Mouse (Mus musculus) erythroid progenitor cell, adult 5-6 weeks (primary cell): ENCODE data around the gene Ngly1. TPM values are rescaled to one million over a fixed set of nuclear protein-coding genes. Genes with fewer than 3 reads are reported as not detected.
"Not testable (repeated sequence)": the region's sequence is repeated elsewhere in the genome, so short reads cannot be mapped to it uniquely, and the experiment has no call there.

ENCODE experiments used
- ATAC-seq: replicated peaks from 2 replicates; pipeline ENCODE4 v1.8.0; 2016; ENCODE audit warnings: moderate number of reproducible peaks, mild to moderate bottlenecking, moderate TSS enrichment, inconsistent platforms; ENCODE audit not compliant: poor library complexity, low FRiP score, severe bottlenecking
- total RNA-seq, 2 experiments: library from RNA; stranded (forward) in 1 of 2; stranded (reverse) in 1 of 2; fragments of 150-400 nt in 1 of 2; fragments of 186-747, 209-891 nt in 1 of 2; gene quantifications; 2 replicates each; pipeline versions ENCODE4 v1.2.3 to v1.2.4; 2015 to 2017; ENCODE audit warnings: low replicate concordance in 2 of 2

Ngly1 gene
- total RNA-seq, 2 experiments from 2014 or later, result 30.8 to 58.3 TPM

DNA sequence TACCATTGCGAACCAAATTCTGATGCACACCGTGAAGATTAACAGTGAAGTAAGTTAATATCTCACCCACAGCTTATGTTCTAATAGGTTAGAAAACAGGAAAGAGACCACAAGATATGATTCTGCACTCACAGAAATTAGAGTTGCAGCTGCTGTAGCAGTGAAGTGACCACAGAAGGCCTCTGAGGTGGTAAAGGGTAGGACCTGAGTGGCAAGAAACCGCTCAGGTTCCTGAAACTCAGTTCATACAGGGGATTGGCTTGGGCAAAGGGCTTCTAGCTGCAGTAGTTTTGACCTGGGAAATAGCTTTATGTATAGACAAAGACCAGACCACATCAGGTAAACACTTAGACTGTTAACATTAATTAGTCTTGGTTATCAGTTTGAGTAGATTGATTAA is 6.7 kb downstream of the Ngly1 start:
- no peak for ATAC-seq

DNA sequence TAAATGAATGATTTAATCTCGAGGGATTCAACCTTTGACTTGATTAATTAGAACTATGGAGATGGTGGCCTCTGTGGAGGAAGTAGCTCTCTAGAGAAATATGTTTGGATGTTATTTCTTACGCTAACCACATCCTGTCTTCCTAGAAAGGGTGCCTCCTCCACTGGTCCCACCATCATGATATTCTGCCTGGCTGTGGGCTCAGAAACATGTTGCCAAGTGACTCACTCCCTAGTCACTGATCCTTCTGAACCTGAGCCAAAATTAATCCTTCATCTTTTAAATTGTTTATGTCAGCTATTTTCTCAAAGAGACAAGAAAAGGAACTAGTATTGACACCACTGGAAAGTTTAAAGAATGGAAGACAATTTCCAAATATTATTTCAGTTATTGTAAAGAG is 7.1 kb downstream of the Ngly1 start:
- no peak for ATAC-seq

DNA sequence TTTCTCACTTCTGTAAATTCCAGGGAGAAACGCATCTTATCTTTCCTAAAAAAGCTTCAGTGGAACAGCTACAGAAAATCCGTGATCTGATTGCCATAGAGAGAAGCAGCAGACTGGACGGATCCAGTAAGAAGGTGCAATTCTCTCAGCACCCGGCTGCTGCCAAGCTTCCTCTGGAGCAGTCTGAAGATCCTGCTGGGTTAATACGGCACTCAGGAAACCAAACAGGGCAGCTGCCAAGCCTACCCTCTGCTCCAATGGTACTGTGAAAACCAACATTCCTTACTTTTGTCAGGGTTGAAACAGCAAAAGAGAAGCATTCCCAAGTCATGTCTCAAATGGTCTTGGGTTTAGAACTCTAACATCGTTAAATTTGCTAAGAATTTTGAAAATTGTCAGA is 11.5 kb downstream of the Ngly1 start:
- ATAC-seq, result no peak

DNA sequence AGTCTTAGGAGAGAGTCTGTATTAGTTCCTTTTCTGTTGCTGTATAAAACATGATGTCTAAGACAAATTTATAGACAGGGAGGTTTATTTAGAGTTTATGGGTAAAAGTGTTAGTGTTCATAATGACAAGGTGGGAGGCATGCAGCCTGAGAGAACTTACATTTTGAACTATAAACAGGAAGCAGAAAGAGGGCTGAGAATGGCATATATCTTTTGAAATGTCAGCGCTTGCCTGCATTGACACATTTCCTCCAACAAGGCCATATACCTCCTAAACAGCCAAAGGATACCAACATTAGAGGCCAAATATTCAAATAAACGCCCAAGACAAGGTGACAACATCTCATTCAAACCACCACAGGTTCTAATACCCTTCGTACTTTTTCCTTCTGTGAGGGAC is 12.8 kb downstream of the Ngly1 start:
- no peak for ATAC-seq

DNA sequence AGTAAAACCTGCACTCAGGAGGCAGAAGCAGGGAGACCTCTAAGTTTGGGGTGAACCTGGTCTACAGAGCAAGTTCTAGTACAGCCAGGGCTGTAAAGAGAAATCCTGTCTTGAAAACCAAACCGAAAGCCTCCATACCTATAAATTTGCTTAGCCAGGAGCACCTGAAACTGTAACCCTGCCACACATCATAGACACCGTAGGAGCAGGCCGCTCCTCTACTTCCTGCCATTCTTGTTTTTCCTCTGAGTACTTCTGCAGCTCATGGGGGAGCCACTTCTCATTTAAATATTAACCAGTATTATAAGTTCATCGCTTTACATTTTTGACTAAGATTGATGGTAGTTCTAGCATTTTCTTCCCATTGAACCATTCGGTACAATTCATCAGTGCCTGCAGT is 17.9 kb downstream of the Ngly1 start:
- no peak for ATAC-seq

DNA sequence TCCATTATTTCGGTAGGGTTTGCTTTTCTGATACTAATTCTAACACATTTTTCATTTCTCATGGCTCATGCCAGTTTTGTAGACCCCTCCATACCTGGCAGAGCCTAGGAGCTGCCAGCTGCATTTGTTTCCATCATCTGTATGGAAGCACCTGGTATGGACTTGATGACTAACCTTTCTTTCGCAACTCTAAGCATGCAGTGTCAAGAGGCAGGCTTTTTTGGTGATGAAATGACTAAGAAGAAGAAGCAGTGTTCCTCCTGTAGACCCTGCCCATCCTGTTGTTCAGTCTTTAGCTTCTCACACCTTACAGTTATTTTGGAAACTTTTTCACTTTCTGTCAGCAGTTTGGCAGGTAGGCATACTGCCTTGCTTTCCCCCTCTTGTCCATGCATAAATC is 20.7 kb downstream of the Ngly1 start:
- no peak for ATAC-seq

DNA sequence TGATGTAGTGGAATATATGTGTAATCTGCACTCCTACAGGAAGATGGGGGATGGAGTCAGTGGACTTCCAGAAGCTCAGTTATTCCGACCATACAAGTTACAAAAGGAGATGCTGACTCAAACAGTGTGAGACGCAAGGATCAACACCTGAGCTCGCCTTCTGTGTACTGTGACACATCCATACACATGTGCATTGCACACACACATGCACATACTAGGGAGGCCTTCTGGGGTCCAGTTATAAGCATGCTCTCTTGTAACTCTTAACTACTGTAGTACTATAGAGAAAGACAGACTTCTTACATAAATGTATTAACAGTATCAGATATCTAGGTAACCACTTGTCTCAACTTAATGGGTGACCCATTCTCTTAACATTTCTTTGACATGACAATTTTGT is 24.6 kb downstream of the Ngly1 start:
- no peak for ATAC-seq

- no peak for ATAC-seq
Observed at GRCm38 (mm10) chr14:16279196-16279595, 30.1 kb downstream of the Ngly1 start.

- ATAC-seq, result no peak
Observed at GRCm38 (mm10) chr14:16283966-16284365, 34.9 kb downstream of the Ngly1 start.

DNA sequence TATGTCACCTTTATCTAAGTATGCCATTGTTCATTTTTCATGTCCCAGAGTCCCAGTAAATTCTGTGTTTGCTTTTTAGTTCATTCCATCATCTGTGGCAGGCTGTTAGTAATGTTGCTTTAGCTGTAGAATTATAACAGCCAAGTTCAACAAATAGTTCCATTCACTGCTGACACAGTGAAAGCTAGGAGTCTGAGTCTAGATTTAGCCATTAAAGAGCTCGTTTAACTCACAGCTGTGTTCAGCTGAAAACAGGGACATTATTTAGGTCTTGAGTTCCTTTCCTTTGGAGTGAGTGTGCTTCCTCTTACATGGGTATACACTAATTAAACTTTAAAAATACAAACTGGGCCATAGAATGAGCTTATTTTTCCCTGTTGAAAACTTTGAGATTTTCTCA is 43.3 kb downstream of the Ngly1 start:
- no peak for ATAC-seq

DNA sequence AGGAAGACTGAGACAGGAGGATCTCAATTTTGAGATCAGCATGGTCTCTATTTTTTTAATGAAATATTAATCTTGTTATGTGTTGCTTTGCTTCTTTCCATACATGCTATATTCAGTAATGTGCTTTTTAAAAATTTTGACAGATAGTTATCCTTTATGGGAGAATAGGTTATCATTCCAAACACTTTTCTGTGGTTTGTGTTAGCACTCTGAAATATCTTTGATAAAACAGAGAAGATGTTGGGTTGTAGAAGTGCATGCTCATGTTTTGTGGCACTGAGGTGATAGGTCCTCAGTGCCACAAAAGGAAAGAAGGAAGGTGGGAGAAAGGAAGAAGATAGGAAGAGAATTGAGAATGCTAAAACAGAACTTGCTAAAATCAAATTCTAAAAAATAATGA is 43.9 kb downstream of the Ngly1 start:
- no peak for ATAC-seq

- ATAC-seq, result no peak
Observed at GRCm38 (mm10) chr14:16293921-16294320, 44.8 kb downstream of the Ngly1 start.

GRCm38 (mm10) chr14:16296816-16297468 is 47.9 kb downstream of the Ngly1 start:
- no peak for ATAC-seq

DNA sequence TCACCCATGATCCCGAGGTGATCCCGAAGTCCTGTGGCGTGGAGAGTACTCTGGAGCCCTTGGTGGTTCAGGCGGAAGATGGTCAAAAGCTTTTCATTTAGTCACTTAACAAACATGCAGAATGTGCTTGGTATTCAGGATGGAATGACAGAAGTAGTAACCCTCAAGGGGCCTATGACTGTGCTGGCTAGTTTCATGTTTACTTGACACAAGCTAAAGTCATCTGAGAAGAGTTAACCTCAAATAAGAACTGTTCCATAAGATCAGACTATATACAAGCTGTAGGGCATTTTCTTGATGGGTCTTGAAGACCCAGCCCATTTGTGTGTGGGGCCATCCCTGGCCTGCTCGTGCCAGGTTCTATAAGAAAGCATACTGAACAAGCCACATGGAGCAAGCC is 52.7 kb downstream of the Ngly1 start:
- no peak for ATAC-seq

DNA sequence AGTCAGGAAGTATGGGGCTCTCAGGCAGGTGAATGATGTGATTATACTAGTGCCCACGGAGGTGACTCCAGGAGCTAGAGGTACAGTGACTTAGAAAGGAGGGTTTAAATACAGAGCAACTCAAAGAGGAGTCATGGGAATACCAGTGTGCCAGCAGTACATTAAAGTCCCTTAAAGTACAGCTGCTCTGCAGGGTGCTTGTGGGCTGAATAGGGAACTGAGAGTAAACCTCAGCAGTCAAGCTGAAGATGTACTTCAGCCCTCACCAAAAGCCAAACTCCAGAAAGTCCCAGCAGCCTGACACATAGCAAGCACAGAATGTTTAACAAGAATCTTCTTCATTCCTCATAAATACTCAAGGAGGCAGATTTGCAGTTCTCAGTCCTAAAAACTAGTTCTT is 53.6 kb downstream of the Ngly1 start:
- no peak for ATAC-seq

GRCm38 (mm10) chr14:16310791-16311190 is 61.7 kb downstream of the Ngly1 start:
- ATAC-seq, result no peak

DNA sequence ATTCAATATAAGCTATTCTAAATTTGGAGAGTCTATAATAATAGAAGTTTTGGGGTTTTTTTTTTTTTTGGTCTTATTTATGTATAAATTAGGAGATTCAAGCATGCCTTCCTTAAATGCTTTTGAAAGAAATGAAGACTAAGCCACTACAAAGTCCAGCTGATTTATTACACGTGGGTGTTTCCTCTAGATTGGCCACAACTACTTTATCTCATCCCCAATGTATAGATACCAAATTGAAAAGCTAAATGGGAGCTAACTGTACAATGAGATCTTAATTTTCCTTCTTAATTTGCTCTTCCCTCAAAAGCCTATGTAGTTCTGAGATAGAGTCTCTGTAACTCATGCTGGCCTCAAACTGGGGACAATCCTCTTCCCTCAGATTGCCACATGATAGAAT is 63.5 kb downstream of the Ngly1 start:
- no peak for ATAC-seq

- ATAC-seq, result not testable (repeated sequence)
Observed at GRCm38 (mm10) chr14:16313073-16313472, 64.0 kb downstream of the Ngly1 start.

- ATAC-seq, result no peak
Observed at GRCm38 (mm10) chr14:16313936-16314521, 64.9 kb downstream of the Ngly1 start.

DNA sequence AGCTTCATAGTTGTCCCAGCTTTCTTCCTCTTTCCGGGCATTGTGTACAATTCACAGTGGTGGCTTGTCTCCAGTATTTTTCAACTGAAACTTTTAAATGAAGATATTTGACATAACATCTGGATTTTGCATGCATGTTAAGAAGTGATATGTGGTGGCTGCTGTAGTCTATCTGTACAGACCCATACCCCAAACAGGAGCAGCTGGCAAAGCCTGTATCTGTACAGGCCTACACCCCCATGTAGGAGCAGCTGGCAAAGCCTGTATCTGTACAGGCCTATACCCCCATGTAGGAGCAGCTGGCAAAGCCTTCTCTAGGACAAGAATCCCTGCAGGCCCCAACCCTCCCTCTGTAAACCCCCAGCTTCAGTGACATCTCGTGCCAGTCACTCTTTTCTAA is 65.8 kb downstream of the Ngly1 start:
- peak; percentile 44; the same call in 1 of the 2 replicates for ATAC-seq

DNA sequence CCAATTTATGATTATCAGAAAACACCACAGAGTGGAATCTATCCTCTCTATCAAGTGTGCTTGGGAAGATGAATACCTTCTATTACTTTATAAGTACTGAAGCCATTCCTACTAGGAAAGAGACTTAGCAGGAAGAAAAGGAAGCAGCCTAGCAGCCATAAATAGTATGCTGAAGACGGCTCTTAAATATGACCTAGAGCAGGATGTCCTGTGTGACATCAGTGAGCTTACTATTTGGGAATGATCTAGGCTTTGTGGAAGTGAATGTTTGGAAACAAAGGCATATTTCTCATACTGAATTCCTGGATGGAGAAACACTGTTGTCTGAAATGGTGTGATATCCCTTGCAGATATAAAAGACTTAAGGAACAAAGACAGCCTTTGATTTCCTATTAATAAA is 67.6 kb downstream of the Ngly1 start:
- no peak for ATAC-seq

DNA sequence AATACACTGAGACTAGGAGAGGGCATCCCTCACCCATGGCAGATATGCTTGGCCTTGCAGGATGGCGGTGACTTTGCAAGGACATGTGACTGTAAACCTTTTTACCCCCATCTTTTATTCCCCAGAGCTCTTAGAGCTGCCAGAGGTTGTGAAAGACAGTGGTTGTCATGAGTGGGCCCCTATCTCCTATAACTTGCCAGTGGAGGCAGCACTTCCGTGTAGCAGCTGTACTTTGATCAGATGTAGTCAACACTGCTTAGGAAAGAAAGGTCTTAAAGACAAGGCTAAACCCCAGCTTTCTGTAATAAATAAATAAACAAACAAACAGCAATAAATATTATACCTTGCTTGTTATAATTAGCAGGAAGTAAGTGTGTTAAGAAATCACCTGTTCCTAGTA is 70.7 kb downstream of the Ngly1 start:
- no peak for ATAC-seq
